Mouse (Mus musculus): ENCODE measurements around the gene Aqp8. TPM values are rescaled to one million over a fixed set of nuclear protein-coding genes. Genes with fewer than 3 reads are reported as not detected.
A peak's percentile ranks its signal among the peaks of the same experiment; 100 is the strongest.

Aqp8 gene
- total RNA-seq, 2 experiments from 2014 or later = not detected

DNA sequence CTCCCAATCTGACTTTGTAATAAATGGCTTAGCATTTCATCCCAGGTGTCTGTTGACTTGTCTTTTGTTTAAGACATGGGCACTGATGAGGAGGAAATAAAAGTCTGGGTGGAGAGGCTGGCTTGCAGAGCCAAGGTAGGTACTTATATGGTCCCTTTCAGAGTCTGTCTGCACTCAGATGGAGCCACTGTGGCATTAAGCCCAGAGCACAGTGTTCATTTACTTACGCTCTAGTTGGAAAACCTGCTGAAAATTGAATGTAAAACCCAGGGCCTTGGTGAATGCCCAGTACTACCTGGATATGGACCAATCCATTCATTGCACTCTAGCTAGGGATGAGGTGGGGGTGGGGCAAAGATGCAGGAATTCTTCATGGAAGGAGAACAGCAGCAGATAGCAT is 5.9 kb downstream of the Aqp8 start:
- no peak for ATAC-seq (replicated peaks; ENCODE audit: poor library complexity)

DNA sequence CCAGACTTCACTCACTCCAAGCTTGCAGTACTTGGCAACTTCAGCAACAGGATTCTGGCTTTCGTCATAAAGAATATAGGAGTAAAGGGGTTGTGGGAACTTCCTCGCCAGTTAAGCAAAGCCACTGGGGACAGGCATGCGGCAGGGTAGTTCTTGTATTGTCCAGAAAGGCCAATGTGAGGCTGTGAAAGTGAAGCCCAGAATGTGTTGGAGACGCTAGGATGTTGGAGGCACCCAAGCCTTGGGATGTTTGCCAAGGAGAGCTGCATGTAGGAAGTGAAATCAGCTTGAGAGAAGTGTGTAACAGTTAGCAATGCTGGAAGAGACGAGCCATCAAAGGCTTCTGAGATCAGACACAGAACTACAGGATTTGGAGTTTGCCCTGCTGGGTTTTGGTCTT is 25.6 kb downstream of the Aqp8 start:
- ATAC-seq (replicated peaks; ENCODE audit: poor library complexity) = no peak

GRCm38 (mm10) chr7:123499481-123500238 is 37.6 kb downstream of the Aqp8 start:
- ATAC-seq (replicated peaks; ENCODE audit: poor library complexity) = no peak

- ATAC-seq (replicated peaks; ENCODE audit: poor library complexity) = peak; percentile 65
Measured at GRCm38 (mm10) chr7:123500239-123501219, 38.4 kb downstream of the Aqp8 start, which contains the start of gene Zkscan2. Zkscan2 (minus strand) TSS chr7:123500449.

DNA sequence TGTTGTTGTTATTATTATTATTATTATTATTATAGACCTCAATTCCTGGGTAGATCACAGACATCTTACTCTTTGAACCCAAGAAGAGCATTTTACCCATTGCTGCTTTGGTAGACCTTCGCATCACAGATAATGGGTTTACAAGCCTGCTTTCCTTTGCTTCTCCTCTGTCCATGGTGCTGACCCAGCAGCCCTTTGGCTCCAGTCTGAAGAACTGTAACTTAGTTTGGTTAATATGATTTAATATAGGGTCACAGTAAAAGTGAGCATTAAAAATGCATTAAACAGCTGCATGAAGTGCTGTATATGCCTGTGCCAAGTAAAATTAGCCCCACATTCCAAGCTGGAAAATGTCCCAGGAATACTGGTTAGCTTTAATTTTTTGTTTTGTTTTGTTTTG is 41.3 kb downstream of the Aqp8 start:
- peak; percentile 52; the same call in 1 of the 2 replicates for ATAC-seq (replicated peaks; ENCODE audit: poor library complexity)

GRCm38 (mm10) chr7:123507946-123508345 is 45.9 kb downstream of the Aqp8 start:
- ATAC-seq (replicated peaks; ENCODE audit: poor library complexity) = no peak

Other genes with a start within 250 kb of the Aqp8 start
- gene Slc5a11, start 247.5 kb upstream of the Aqp8 start, total RNA-seq (2015) = 1.3 and 1.7 TPM in 2 replicates
- gene Slc5a11, start 247.5 kb upstream of the Aqp8 start, total RNA-seq (2017) = 5.6 and 21.3 TPM in 2 replicates
- gene Lcmt1, start 92.5 kb upstream of the Aqp8 start, total RNA-seq (2015) = 35.9 and 43.6 TPM in 2 replicates
- 45.4 and 48.0 TPM in 2 replicates for gene Lcmt1, start 92.5 kb upstream of the Aqp8 start, total RNA-seq (2017)
- gene Arhgap17, start 92.4 kb upstream of the Aqp8 start, total RNA-seq (2015) = 79.4 and 85.9 TPM in 2 replicates
- gene Arhgap17, start 92.4 kb upstream of the Aqp8 start, total RNA-seq (2017) = 23.2 and 26.7 TPM in 2 replicates
- 0.07 TPM in 1 of 2 replicates, not detected in the other for gene Zkscan2, start 38.2 kb downstream of the Aqp8 start, total RNA-seq (2015)
- gene Zkscan2, start 38.2 kb downstream of the Aqp8 start, total RNA-seq (2017) = not detected in 2 replicates